Mouse (Mus musculus): ENCODE measurements around the gene Cfap299. TPM values are rescaled to one million over a fixed set of nuclear protein-coding genes. Genes with fewer than 3 reads are reported as not detected.

Cfap299 gene
- polyA plus RNA-seq, 1 experiment from 2014 or later = 0.59 TPM

DNA sequence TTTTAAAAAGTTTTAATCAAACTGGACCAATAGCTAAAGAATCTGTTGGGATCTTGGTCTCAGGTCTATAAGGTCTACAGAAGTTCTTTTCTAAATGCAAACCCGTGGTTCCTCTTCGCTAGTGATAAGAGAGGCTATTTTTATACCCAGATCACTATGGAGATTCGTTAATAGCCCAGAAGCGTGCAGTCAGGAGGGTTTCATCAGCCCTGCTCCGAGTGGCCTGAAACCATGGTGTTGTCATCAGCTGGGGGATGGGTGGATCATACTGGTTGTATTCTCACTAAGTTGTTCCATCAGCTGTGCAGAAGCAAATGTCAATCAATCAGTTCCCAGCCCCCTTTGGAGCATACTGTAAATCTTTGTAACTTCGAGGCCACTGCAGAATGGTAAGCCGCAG, 193.9 kb downstream of the Cfap299 start:
- Histone ChIP-seq H3K4me1 (ENCODE audit: control insufficient read depth, insufficient read depth, low read length) (no peaks in the 10 kb centered on the region), H3K27me3 (ENCODE audit: control insufficient read depth, insufficient read depth, low read length) (no peaks in the 10 kb centered on the region), H3K36me3 (ENCODE audit: control insufficient read depth, insufficient read depth, low read length) (no peaks in the 10 kb centered on the region), H3K4me3 (replicated peaks; ENCODE audit: low read depth, low read length) (no peak overlapping the region), H3K9me3 (ENCODE audit: control insufficient read depth, low read length) (no peaks in the 10 kb centered on the region), H3K27ac (replicated peaks; ENCODE audit: low read depth, low read length) (no peak overlapping the region), H3K9ac (replicated peaks; ENCODE audit: low read length) (no peak overlapping the region), H3K4me2 (ENCODE audit: low read length) (no peak overlapping the region)
- DNase-seq (no peak), ATAC-seq (ENCODE audit: low FRiP score, low TSS enrichment) (no peak)
- 87% methylated on average over 7 of the region's 7 CpGs for whole genome bisulfite sequencing

DNA sequence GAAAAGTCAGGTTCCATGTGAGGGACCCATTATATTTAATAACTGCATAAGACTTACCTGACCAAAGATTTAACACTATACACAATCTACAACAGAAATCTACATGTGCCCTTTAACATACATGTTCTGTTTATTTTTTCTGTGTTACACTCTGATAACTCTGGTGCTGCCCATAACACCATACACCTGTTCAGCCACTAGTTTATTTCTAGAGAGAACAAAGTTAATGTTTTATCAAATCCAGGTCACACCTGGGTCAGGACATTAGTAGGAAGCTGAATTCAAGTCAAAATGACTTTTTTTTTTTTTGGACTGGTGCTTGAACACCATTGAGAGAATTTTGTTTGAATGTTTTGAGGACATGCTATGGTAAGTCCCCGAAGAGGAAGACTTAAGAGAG, 194.7 kb downstream of the Cfap299 start:
- no peaks in the 10 kb centered on the region for H3K27me3 ChIP-seq (ENCODE audit: control insufficient read depth, insufficient read depth, low read length)
- no peak overlapping the region for H3K4me2 ChIP-seq (ENCODE audit: low read length)
- H3K9me3 ChIP-seq (ENCODE audit: control insufficient read depth, low read length) = no peaks in the 10 kb centered on the region
- no peak overlapping the region for H3K4me3 ChIP-seq (replicated peaks; ENCODE audit: low read depth, low read length)
- H3K9ac ChIP-seq (replicated peaks; ENCODE audit: low read length) = no peak overlapping the region
- ATAC-seq (ENCODE audit: low FRiP score, low TSS enrichment) (no peak), DNase-seq (no peak)
- WGBS = 80% methylated on average over 1 of the region's 1 CpGs
- H3K36me3 ChIP-seq (ENCODE audit: control insufficient read depth, insufficient read depth, low read length) = no peaks in the 10 kb centered on the region
- H3K4me1 ChIP-seq (ENCODE audit: control insufficient read depth, insufficient read depth, low read length) = no peaks in the 10 kb centered on the region
- no peak overlapping the region for H3K27ac ChIP-seq (replicated peaks; ENCODE audit: low read depth, low read length)

DNA sequence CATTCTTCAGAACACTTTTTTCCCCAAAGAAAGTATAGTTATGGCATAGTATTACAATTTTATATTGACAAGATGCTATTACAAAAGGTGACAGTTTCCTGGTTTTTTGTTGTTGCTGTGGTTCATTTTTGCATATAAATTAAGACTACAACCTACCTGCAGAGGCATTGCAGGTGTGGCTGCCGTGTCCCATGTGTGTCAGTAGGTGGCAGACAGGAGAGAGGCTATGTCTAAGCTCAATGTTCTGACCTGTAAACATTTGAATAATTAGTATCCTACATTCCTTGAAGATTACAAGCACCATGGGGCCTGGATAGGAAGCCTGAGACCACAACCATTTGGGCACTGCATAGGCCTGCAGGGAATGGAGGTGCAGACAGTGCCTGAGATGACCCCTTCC, 212.2 kb downstream of the Cfap299 start:
- Histone ChIP-seq H3K36me3 (ENCODE audit: control insufficient read depth, insufficient read depth, low read length) (no peaks in the 10 kb centered on the region), H3K9ac (replicated peaks; ENCODE audit: low read length) (no peak overlapping the region), H3K4me2 (ENCODE audit: low read length) (no peak overlapping the region), H3K27me3 (ENCODE audit: control insufficient read depth, insufficient read depth, low read length) (no peaks in the 10 kb centered on the region), H3K4me1 (ENCODE audit: control insufficient read depth, insufficient read depth, low read length) (no peaks in the 10 kb centered on the region), H3K4me3 (replicated peaks; ENCODE audit: low read depth, low read length) (no peak overlapping the region), H3K9me3 (ENCODE audit: control insufficient read depth, low read length) (no peaks in the 10 kb centered on the region), H3K27ac (replicated peaks; ENCODE audit: low read depth, low read length) (no peak overlapping the region)
- DNase-seq (no peak), ATAC-seq (ENCODE audit: low FRiP score, low TSS enrichment) (no peak)
- WGBS = 87% methylated on average over 1 of the region's 1 CpGs

DNA sequence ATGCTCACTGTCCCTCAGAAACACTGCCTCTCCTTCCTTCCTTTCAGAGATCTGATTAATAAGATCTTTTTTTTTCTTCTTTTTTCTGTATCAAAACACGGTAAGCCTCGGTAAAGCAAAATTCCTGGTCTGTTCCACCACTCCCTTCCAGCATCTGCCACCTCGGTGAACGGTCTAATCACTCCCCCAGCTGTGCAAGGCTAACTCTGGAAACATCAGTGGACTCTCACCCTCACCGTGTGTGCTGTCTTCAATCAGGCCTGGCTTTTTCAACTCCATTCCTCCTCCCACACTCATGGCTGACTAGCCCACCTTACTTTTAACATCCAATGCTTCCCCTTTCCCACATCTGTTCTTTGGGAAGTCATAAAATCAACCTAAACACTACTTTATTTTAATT, 221.2 kb downstream of the Cfap299 start:
- DNase-seq = no peak
- WGBS = 71% methylated on average over 5 of the region's 5 CpGs
- Histone ChIP-seq H3K4me3 (replicated peaks; ENCODE audit: low read depth, low read length) (no peak overlapping the region), H3K4me1 (ENCODE audit: control insufficient read depth, insufficient read depth, low read length) (no peaks in the 10 kb centered on the region), H3K9me3 (ENCODE audit: control insufficient read depth, low read length) (no peaks in the 10 kb centered on the region), H3K27ac (replicated peaks; ENCODE audit: low read depth, low read length) (no peak overlapping the region), H3K9ac (replicated peaks; ENCODE audit: low read length) (no peak overlapping the region), H3K27me3 (ENCODE audit: control insufficient read depth, insufficient read depth, low read length) (no peaks in the 10 kb centered on the region), H3K36me3 (ENCODE audit: control insufficient read depth, insufficient read depth, low read length) (no peaks in the 10 kb centered on the region), H3K4me2 (ENCODE audit: low read length) (no peak overlapping the region)
- ATAC-seq (ENCODE audit: low FRiP score, low TSS enrichment) = no peak

GRCm38 (mm10) chr5:98550873-98551272, 221.8 kb downstream of the Cfap299 start:
- H3K27ac ChIP-seq (replicated peaks; ENCODE audit: low read depth, low read length) = no peak overlapping the region
- 93% methylated on average over 1 of the region's 1 CpGs for WGBS
- no peak overlapping the region for H3K4me3 ChIP-seq (replicated peaks; ENCODE audit: low read depth, low read length)
- no peaks in the 10 kb centered on the region for H3K36me3 ChIP-seq (ENCODE audit: control insufficient read depth, insufficient read depth, low read length)
- ATAC-seq (ENCODE audit: low FRiP score, low TSS enrichment) (no peak), DNase-seq (no peak)
- no peaks in the 10 kb centered on the region for H3K27me3 ChIP-seq (ENCODE audit: control insufficient read depth, insufficient read depth, low read length)
- H3K9me3 ChIP-seq (ENCODE audit: control insufficient read depth, low read length) = no peaks in the 10 kb centered on the region
- no peaks in the 10 kb centered on the region for H3K4me1 ChIP-seq (ENCODE audit: control insufficient read depth, insufficient read depth, low read length)
- H3K4me2 ChIP-seq (ENCODE audit: low read length) = no peak overlapping the region
- H3K9ac ChIP-seq (replicated peaks; ENCODE audit: low read length) = no peak overlapping the region

- DNase-seq (no peak), ATAC-seq (ENCODE audit: low FRiP score, low TSS enrichment) (no peak)
- no peaks in the 10 kb centered on the region for H3K9me3 ChIP-seq (ENCODE audit: control insufficient read depth, low read length)
- no peak within 1 kb of the TSS for H3K27ac ChIP-seq (replicated peaks; ENCODE audit: low read depth, low read length)
- no peak within 1 kb of the TSS for H3K4me2 ChIP-seq (ENCODE audit: low read length)
- no peaks in the 10 kb centered on the region for H3K27me3 ChIP-seq (ENCODE audit: control insufficient read depth, insufficient read depth, low read length)
- H3K36me3 ChIP-seq (ENCODE audit: control insufficient read depth, insufficient read depth, low read length) = no peaks in the 10 kb centered on the region
- no peaks in the 10 kb centered on the region for H3K4me1 ChIP-seq (ENCODE audit: control insufficient read depth, insufficient read depth, low read length)
- H3K9ac ChIP-seq (replicated peaks; ENCODE audit: low read length) = no peak within 1 kb of the TSS
- no peak within 1 kb of the TSS for H3K4me3 ChIP-seq (replicated peaks; ENCODE audit: low read depth, low read length)
These were observed 223.3 kb downstream of the Cfap299 start, which contains the start of gene Gm11111 for GRCm38 (mm10) chr5:98552395-98552794. Gm11111 (plus strand) TSS chr5:98552695.

GRCm38 (mm10) chr5:98552811-98553601, 223.9 kb downstream of the Cfap299 start:
- no peaks in the 10 kb centered on the region for H3K4me1 ChIP-seq (ENCODE audit: control insufficient read depth, insufficient read depth, low read length)
- ATAC-seq (ENCODE audit: low FRiP score, low TSS enrichment) (no peak), DNase-seq (no peak)
- H3K9ac ChIP-seq (replicated peaks; ENCODE audit: low read length) = no peak overlapping the region
- no peak overlapping the region for H3K4me2 ChIP-seq (ENCODE audit: low read length)
- H3K9me3 ChIP-seq (ENCODE audit: control insufficient read depth, low read length) = no peaks in the 10 kb centered on the region
- H3K27me3 ChIP-seq (ENCODE audit: control insufficient read depth, insufficient read depth, low read length) = no peaks in the 10 kb centered on the region
- no peaks in the 10 kb centered on the region for H3K36me3 ChIP-seq (ENCODE audit: control insufficient read depth, insufficient read depth, low read length)
- H3K4me3 ChIP-seq (replicated peaks; ENCODE audit: low read depth, low read length) = no peak overlapping the region
- no peak overlapping the region for H3K27ac ChIP-seq (replicated peaks; ENCODE audit: low read depth, low read length)
- 73% methylated on average over 7 of the region's 7 CpGs for WGBS

- Histone ChIP-seq H3K27ac (replicated peaks; ENCODE audit: low read depth, low read length) (no peak overlapping the region), H3K9ac (replicated peaks; ENCODE audit: low read length) (no peak overlapping the region), H3K4me1 (ENCODE audit: control insufficient read depth, insufficient read depth, low read length) (no peaks in the 10 kb centered on the region), H3K4me3 (replicated peaks; ENCODE audit: low read depth, low read length) (no peak overlapping the region), H3K4me2 (ENCODE audit: low read length) (no peak overlapping the region), H3K27me3 (ENCODE audit: control insufficient read depth, insufficient read depth, low read length) (no peaks in the 10 kb centered on the region), H3K36me3 (ENCODE audit: control insufficient read depth, insufficient read depth, low read length) (no peaks in the 10 kb centered on the region), H3K9me3 (ENCODE audit: control insufficient read depth, low read length) (no peaks in the 10 kb centered on the region)
- peak; percentile 29 for DNase-seq
- ATAC-seq (ENCODE audit: low FRiP score, low TSS enrichment) = no peak
- WGBS = 29% methylated on average over 4 of the region's 4 CpGs
These were observed 232.2 kb downstream of the Cfap299 start for GRCm38 (mm10) chr5:98561301-98561700.

- Histone ChIP-seq H3K9ac (replicated peaks; ENCODE audit: low read length) (no peak overlapping the region), H3K9me3 (ENCODE audit: control insufficient read depth, low read length) (no peaks in the 10 kb centered on the region), H3K27ac (replicated peaks; ENCODE audit: low read depth, low read length) (no peak overlapping the region), H3K4me1 (ENCODE audit: control insufficient read depth, insufficient read depth, low read length) (no peaks in the 10 kb centered on the region), H3K36me3 (ENCODE audit: control insufficient read depth, insufficient read depth, low read length) (no peaks in the 10 kb centered on the region), H3K4me3 (replicated peaks; ENCODE audit: low read depth, low read length) (no peak overlapping the region), H3K4me2 (ENCODE audit: low read length) (no peak overlapping the region), H3K27me3 (ENCODE audit: control insufficient read depth, insufficient read depth, low read length) (no peaks in the 10 kb centered on the region)
- ATAC-seq (ENCODE audit: low FRiP score, low TSS enrichment) = no peak
- no peak for DNase-seq
- WGBS = 92% methylated on average over 9 of the region's 9 CpGs
These were observed 233.7 kb downstream of the Cfap299 start for GRCm38 (mm10) chr5:98562806-98563205.
